Mouse (Mus musculus) spleen, adult 2 months (tissue): ENCODE measurements around the gene Yeats2. TPM values are rescaled to one million over a fixed set of nuclear protein-coding genes. Genes with fewer than 3 reads are reported as not detected.

ENCODE experiments used
- DNase-seq, 2 experiments: peaks; one replicate each; pipeline versions ENCODE4 v3.0.0 to v3.0.0-alpha.2; 2012 to 2021; ENCODE audit warnings: low spot score in 2 of 2, low read depth in 1 of 2
- H3K27ac ChIP-seq: fragments of 200-500 bp; 2 replicates; pipeline ENCODE4 v1.5.1; 2012; ENCODE audit warnings: low read length, inconsistent platforms; ENCODE audit not compliant: insufficient read depth
- H3K27me3 ChIP-seq: fragments of 200-500 bp; 2 replicates; pipeline ENCODE4 v1.6.1; 2012; ENCODE audit warnings: mild to moderate bottlenecking, moderate library complexity, low read length, inconsistent platforms; ENCODE audit not compliant: control insufficient read depth, insufficient read depth
- H3K36me3 ChIP-seq: fragments of 200-500 bp; 2 replicates; pipeline ENCODE4 v1.6.1; 2012; ENCODE audit warnings: mild to moderate bottlenecking, low read length, inconsistent platforms; ENCODE audit not compliant: control insufficient read depth, insufficient read depth
- H3K4me1 ChIP-seq: fragments of 200-500 bp; 2 replicates; pipeline ENCODE4 v1.6.1; 2011; ENCODE audit warnings: inconsistent platforms; ENCODE audit not compliant: control insufficient read depth, insufficient read depth, insufficient read length
- H3K4me3 ChIP-seq: fragments of 200-500 bp; 2 replicates; pipeline ENCODE4 v1.5.1; 2011; ENCODE audit warnings: mild to moderate bottlenecking, inconsistent platforms; ENCODE audit not compliant: insufficient read depth, insufficient read length; ENCODE audit errors: extremely low read depth
- CTCF ChIP-seq: fragments of 200-500 bp; IDR thresholded peaks from 2 replicates; pipeline ENCODE4 v1.5.1; 2011; ENCODE audit warnings: mild to moderate bottlenecking, inconsistent platforms; ENCODE audit not compliant: insufficient read depth, insufficient read length, insufficient replicate concordance; ENCODE audit errors: extremely low read depth
- POLR2A ChIP-seq: fragments of 200-500 bp; IDR thresholded peaks from 2 replicates; pipeline ENCODE4 v1.6.1; 2011; ENCODE audit warnings: low read depth, low read length, inconsistent platforms
- WGBS: fragments of 180-500 bp; shearing (Covaris S2); methylation state at CpG from one replicate; pipeline ENCODE4 v1.1.7; 2018; 5-methylcytosine and 5-hydroxymethylcytosine counted together
- polyA plus RNA-seq: library from polyadenylated mRNA; depleted of rRNA; stranded (reverse); fragments of >200 nt; gene quantifications from 2 replicates; pipeline ENCODE4 v1.2.3, GENCODE M21; 2012

Yeats2 gene
- polyA plus RNA-seq, 1 experiment, result 12.5 TPM

GRCm38 (mm10) chr16:20191161-20191882 is 50.5 kb downstream of the Yeats2 start:
- no peak for DNase-seq
- Histone ChIP-seq H3K4me1 (no peaks in the 10 kb centered on the region), H3K27ac (no peak overlapping the region), H3K27me3 (no peaks in the 10 kb centered on the region), H3K36me3 (peaks cover 20% of the 10 kb centered on the region), H3K4me3 (no peak overlapping the region)
- TF ChIP-seq POLR2A, result no peak
- no peak for TF ChIP-seq CTCF
- WGBS, result 51% methylated on average over 3 of the region's 3 CpGs

- Histone ChIP-seq H3K4me1 (no peaks in the 10 kb centered on the region), H3K4me3 (no peak overlapping the region), H3K27ac (no peak overlapping the region), H3K27me3 (no peaks in the 10 kb centered on the region), H3K36me3 (peaks cover 20% of the 10 kb centered on the region)
- TF ChIP-seq POLR2A (no peak), CTCF (no peak)
- DNase-seq, result no peak
Observed at GRCm38 (mm10) chr16:20192043-20192442, 51.2 kb downstream of the Yeats2 start.

- Histone ChIP-seq H3K4me3 (no peak overlapping the region), H3K27me3 (no peaks in the 10 kb centered on the region), H3K27ac (no peak overlapping the region), H3K36me3 (peaks cover 15% of the 10 kb centered on the region), H3K4me1 (no peaks in the 10 kb centered on the region)
- 96% methylated on average over 3 of the region's 3 CpGs for WGBS
- no peak for TF ChIP-seq CTCF
- TF ChIP-seq POLR2A, result no peak
- DNase-seq, result peak in 1 of 2 experiments; percentile 17
Observed at GRCm38 (mm10) chr16:20195546-20195945, 54.7 kb downstream of the Yeats2 start.

GRCm38 (mm10) chr16:20196962-20197361 is 56.1 kb downstream of the Yeats2 start:
- Histone ChIP-seq H3K4me1 (no peaks in the 10 kb centered on the region), H3K27me3 (no peaks in the 10 kb centered on the region), H3K4me3 (no peak overlapping the region), H3K27ac (no peak overlapping the region), H3K36me3 (peaks cover 13% of the 10 kb centered on the region)
- 95% methylated on average over 5 of the region's 5 CpGs for WGBS
- no peak for DNase-seq
- TF ChIP-seq CTCF, result no peak
- TF ChIP-seq POLR2A, result no peak

- Histone ChIP-seq H3K4me3 (no peak overlapping the region), H3K27me3 (no peaks in the 10 kb centered on the region), H3K4me1 (no peaks in the 10 kb centered on the region), H3K36me3 (peaks cover 6% of the 10 kb centered on the region), H3K27ac (no peak overlapping the region)
- 90% methylated on average over 5 of the region's 5 CpGs for WGBS
- TF ChIP-seq POLR2A, result no peak
- TF ChIP-seq CTCF, result no peak
- no peak for DNase-seq
Observed at GRCm38 (mm10) chr16:20199501-20200201, 58.8 kb downstream of the Yeats2 start.

GRCm38 (mm10) chr16:20213591-20214226 is 72.8 kb downstream of the Yeats2 start:
- peaks cover 17% of the 10 kb centered on the region for H3K36me3 ChIP-seq
- WGBS, result 84% methylated on average over 3 of the region's 3 CpGs
- peak in 1 of 2 experiments; percentile 13 for DNase-seq

More at GRCm38 (mm10) chr16:20213591-20214226, 72.8 kb downstream of the Yeats2 start:
- TF ChIP-seq CTCF (no peak), POLR2A (no peak)
- no peaks in the 10 kb centered on the region for H3K4me1 ChIP-seq
- no peak overlapping the region for H3K4me3 ChIP-seq
- no peak overlapping the region for H3K27ac ChIP-seq
- no peaks in the 10 kb centered on the region for H3K27me3 ChIP-seq
